Mouse (Mus musculus) neural tube, embryonic 15.5 days (tissue): ENCODE results near the gene 1700016D06Rik. TPM values are rescaled to one million over a fixed set of nuclear protein-coding genes. Genes with fewer than 3 reads are reported as not detected.
"Not testable (repeated sequence)": the region's sequence is repeated elsewhere in the genome, so short reads cannot be mapped to it uniquely, and the experiment has no call there.

Experiments used
- ATAC-seq: fragments of 200-750 bp; cut with Nextera tagmentation; 2 replicates; pipeline ENCODE4 v1.8.0; 2017; ENCODE audit warnings: mild to moderate bottlenecking, moderate TSS enrichment, moderate library complexity; ENCODE audit not compliant: low FRiP score
- H3K27ac ChIP-seq: fragments of 300-500 bp; sonication (generic); replicated peaks from 2 replicates; pipeline ENCODE4 v1.5.1; 2015; ENCODE audit warnings: mild to moderate bottlenecking, inconsistent platforms
- H3K27me3 ChIP-seq: fragments of 300-500 bp; sonication (generic); replicated peaks from 2 replicates; pipeline ENCODE4 v1.6.1; 2015; ENCODE audit warnings: inconsistent platforms
- H3K36me3 ChIP-seq: fragments of 300-500 bp; sonication (generic); 2 replicates; pipeline ENCODE4 v1.6.1; 2015; ENCODE audit warnings: inconsistent platforms
- H3K4me1 ChIP-seq: fragments of 300-500 bp; sonication (generic); 2 replicates; pipeline ENCODE4 v1.6.1; 2015; ENCODE audit warnings: inconsistent platforms
- H3K4me2 ChIP-seq: fragments of 300-500 bp; sonication (generic); 2 replicates; pipeline ENCODE4 v1.6.1; 2015; ENCODE audit warnings: inconsistent platforms, mild to moderate bottlenecking, moderate library complexity
- H3K4me3 ChIP-seq: fragments of 300-500 bp; sonication (generic); replicated peaks from 2 replicates; pipeline ENCODE4 v1.5.1; 2015; ENCODE audit warnings: mild to moderate bottlenecking, inconsistent platforms
- H3K9ac ChIP-seq: fragments of 300-500 bp; sonication (generic); replicated peaks from 2 replicates; pipeline ENCODE4 v1.6.1; 2015; ENCODE audit warnings: mild to moderate bottlenecking, inconsistent platforms
- H3K9me3 ChIP-seq: fragments of 300-500 bp; sonication (generic); replicated peaks from 2 replicates; pipeline ENCODE4 v1.6.1; 2016; ENCODE audit warnings: inconsistent platforms
- WGBS: fragments of 180-500 bp; shearing (Covaris S2); methylation state at CpG from one replicate; pipeline ENCODE4 v1.1.7; 2015; ENCODE audit warnings: mixed read lengths; 5-methylcytosine and 5-hydroxymethylcytosine counted together
- polyA plus RNA-seq: library from polyadenylated mRNA; unstranded; fragments of >200 nt; fragmentation: Nextera tagmentation; extraction: Ambion mirVana; gene quantifications from 2 replicates; pipeline ENCODE4 v1.2.1, GENCODE M21; 2015

The 1700016D06Rik gene
- polyA plus RNA-seq, 1 experiment from 2014 or later = not detected

DNA sequence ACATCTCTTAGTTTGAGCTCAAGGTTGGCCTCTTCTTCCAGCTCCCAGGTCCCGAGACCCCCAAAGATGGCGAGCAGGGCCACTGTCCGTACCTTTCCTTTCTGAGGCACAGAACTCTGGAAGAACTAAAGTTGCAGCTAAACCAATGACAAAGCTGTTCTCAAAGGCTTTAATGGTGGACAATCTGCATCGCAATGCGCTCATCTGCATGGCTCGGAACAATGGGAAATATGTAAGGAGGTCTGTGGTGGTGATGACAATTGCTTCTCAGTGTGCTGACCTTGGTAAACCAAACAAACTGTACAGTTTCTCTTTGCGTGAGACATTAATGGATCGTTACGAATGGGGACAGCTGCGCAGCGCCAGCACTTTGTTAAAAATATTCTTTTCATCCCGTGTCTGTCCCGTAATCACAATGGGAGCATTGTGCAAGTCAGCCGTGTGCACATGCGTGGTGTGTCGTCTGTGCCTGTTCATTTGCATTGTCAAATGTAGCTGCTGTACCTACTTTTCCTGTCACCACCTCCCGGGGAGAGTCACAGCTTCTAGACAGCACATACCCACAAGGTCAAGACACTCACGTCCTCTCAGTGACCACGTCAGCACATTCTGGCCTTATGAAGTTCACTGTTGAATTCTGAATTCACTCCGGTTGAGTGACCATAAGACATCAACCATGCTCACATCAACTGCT, 34.7 kb downstream of the 1700016D06Rik start:
- ATAC-seq, H3K27ac ChIP-seq, H3K4me3 ChIP-seq, H3K4me1 ChIP-seq, H3K36me3 ChIP-seq, H3K9ac ChIP-seq, H3K9me3 ChIP-seq, H3K27me3 ChIP-seq, H3K4me2 ChIP-seq: not testable (repeated sequence)
- WGBS = 64% methylated on average over 20 of the region's 20 CpGs

DNA sequence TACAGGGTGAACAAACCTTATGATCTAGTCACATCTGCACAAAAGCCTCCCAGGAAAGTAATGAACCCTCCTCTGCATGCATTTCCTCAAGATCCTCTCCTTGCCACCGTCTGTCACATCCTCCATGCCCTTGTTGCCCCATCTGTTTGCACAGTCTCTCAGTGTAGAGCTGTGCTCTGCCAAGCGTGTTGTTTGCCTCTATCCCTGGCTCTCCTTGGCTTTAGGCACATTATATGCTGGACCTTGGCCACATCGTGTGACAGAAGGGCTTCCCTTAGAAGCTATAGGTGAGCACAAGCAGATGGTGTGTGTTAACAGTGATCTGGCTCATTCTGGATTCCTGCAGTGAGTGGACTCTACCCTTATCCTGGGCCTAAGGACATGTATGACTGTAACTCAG, 38.9 kb downstream of the 1700016D06Rik start:
- Histone ChIP-seq H3K4me1 (no peaks in the 10 kb centered on the region), H3K9ac (no peak overlapping the region), H3K4me2 (no peak overlapping the region), H3K27me3 (no peaks in the 10 kb centered on the region), H3K4me3 (no peak overlapping the region), H3K36me3 (no peaks in the 10 kb centered on the region), H3K27ac (no peak overlapping the region), H3K9me3 (no peaks in the 10 kb centered on the region)
- no peak for ATAC-seq
- WGBS = 86% methylated on average over 3 of the region's 3 CpGs

DNA sequence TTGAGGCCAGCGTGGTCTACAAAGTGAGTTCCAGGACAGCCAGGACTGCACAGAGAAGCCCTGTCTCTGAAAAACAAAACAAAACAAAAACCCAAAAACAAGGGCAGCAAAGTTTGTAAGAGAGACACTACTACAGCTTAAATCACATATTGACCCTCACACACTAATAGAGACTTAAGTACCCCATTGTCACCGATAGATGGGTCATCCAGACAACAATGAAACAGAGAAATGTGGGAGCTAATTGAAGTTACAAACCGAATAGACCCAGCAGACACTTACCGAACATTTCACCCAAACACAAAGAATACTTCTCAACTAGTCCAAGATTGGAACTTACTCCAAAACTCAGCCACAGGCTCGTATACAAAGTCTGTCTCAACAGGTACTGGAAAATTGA, 50.8 kb downstream of the 1700016D06Rik start:
- Histone ChIP-seq H3K4me3 (no peak overlapping the region), H3K36me3 (no peaks in the 10 kb centered on the region), H3K4me2 (no peak overlapping the region), H3K27ac (no peak overlapping the region), H3K9me3 (no peaks in the 10 kb centered on the region), H3K9ac (no peak overlapping the region), H3K27me3 (no peaks in the 10 kb centered on the region), H3K4me1 (no peaks in the 10 kb centered on the region)
- ATAC-seq = no peak
- 89% methylated on average over 5 of the region's 5 CpGs for WGBS

DNA sequence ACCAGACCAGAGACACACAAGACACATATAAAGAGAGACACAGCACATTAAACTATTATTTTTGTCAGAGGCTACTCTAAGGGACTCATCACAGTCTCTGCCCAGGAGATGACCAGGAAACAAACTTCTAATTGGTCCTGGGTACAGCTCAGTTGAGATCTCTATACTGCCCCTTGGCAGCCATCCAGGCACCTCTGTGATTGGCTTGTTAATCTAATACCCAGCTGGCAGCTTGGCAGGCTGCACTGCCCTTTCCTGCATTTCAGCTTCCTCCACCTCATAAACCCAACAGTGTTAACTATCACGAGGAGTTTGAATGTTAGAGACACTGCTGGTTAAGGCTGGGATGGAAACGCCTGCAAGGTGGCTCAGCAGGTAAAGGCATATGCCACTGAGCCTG, 57.7 kb downstream of the 1700016D06Rik start:
- Histone ChIP-seq H3K27me3 (no peaks in the 10 kb centered on the region), H3K4me3 (no peak overlapping the region), H3K9me3 (no peaks in the 10 kb centered on the region), H3K9ac (no peak overlapping the region), H3K36me3 (peaks cover 14% of the 10 kb centered on the region; the same call in 1 of the 2 replicates), H3K4me2 (no peak overlapping the region), H3K27ac (no peak overlapping the region), H3K4me1 (peaks cover 4% of the 10 kb centered on the region; the same call in 1 of the 2 replicates)
- WGBS = 74% methylated on average over 2 of the region's 2 CpGs
- ATAC-seq = no peak

DNA sequence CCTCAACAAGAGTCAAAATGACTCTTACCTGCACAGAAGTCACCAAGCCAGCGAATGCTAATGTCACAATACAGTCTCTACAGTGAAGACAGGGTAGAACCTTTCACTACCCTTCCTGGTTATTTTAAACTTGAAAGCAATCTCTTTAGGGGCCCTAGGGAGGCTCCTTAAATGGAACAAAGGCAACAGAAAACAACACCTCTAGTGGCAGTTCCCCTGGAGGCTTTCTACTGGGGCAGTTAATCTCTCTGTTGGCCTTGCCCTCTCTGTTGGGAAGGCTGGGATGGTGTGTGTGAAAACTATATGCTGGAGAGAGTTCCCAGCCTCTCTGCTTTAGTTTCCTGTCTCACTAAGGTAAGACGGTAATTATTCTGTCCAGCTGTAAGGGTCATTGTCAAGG, 60.3 kb downstream of the 1700016D06Rik start:
- no peak for ATAC-seq
- Histone ChIP-seq H3K9me3 (no peaks in the 10 kb centered on the region), H3K4me1 (peaks cover 14% of the 10 kb centered on the region), H3K4me2 (no peak overlapping the region), H3K9ac (no peak overlapping the region), H3K27ac (no peak overlapping the region), H3K27me3 (no peaks in the 10 kb centered on the region), H3K4me3 (no peak overlapping the region), H3K36me3 (peaks cover 14% of the 10 kb centered on the region; the same call in 1 of the 2 replicates)
- 66% methylated on average over 2 of the region's 2 CpGs for WGBS

DNA sequence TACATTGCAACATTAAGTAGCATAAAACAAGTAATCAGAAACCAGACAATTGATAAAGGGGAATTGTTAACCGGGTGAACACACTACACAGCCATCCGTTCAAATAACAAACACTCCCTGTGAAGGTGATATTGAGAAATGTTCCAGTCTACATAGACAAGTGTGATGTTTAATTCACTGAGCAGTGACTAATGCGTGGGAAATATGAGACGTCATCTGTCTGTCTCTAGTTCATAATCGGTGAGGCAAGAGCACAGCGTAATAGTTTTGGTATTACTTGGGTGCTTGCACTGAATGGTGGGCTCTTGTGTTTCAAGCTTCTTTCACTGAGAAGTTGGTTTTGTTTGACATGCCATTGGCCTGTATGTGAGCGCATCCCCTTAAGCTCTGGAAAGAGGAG, 63.3 kb downstream of the 1700016D06Rik start:
- H3K4me2 ChIP-seq = no peak overlapping the region
- WGBS = 93% methylated on average over 7 of the region's 7 CpGs
- no peaks in the 10 kb centered on the region for H3K9me3 ChIP-seq
- H3K9ac ChIP-seq = no peak overlapping the region
- H3K36me3 ChIP-seq = peaks cover 14% of the 10 kb centered on the region; the same call in 1 of the 2 replicates
- no peak for ATAC-seq
- H3K27ac ChIP-seq = no peak overlapping the region
- peaks cover 29% of the 10 kb centered on the region for H3K4me1 ChIP-seq
- no peak overlapping the region for H3K4me3 ChIP-seq
- H3K27me3 ChIP-seq = no peaks in the 10 kb centered on the region

DNA sequence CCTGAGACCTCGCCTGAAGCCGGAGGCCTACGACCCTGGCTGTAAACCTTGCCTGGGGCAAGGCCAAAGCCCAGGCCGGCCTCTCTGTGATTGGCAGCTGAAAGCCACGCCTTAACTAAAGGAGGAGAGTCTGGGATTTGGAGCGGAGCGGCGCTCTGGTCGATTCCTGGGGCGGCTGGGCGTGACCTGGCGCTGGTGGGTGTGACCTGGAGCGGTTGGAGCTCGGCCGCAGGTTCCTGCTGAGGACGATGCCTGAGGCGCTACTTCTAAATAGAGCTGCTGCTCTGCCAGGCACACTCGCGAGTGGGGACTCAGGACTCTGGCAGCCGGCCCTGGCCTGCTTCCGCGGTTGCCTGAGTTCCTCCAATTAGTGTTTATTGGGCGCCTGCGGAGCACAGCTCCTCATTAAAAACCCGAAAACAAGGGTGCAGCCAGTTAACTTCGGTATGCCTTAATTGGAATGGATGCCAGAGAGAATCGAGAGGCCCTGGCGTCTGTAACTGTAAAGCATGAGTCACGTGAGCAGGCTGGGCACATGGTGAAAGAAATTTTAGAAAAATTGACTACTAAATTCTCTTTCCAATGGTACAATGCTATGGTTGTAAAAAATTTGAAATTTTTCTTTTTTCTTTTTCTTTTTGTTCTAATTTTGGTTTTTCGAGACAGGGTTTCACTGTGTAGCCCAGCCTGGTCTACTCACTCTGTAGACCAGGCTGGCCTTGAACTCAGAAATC, 64.4 kb downstream of the 1700016D06Rik start:
- WGBS = 4% methylated on average over 30 of the region's 30 CpGs
- Histone ChIP-seq H3K4me1 (peaks cover 32% of the 10 kb centered on the region), H3K4me3 (peak overlapping the region; percentile 79), H3K4me2 (peak overlapping the region; percentile 69), H3K9ac (peak overlapping the region; percentile 93), H3K9me3 (no peaks in the 10 kb centered on the region), H3K36me3 (peaks cover 18% of the 10 kb centered on the region), H3K27ac (peak overlapping the region; percentile 98), H3K27me3 (no peaks in the 10 kb centered on the region)
- peak; percentile 31 for ATAC-seq

DNA sequence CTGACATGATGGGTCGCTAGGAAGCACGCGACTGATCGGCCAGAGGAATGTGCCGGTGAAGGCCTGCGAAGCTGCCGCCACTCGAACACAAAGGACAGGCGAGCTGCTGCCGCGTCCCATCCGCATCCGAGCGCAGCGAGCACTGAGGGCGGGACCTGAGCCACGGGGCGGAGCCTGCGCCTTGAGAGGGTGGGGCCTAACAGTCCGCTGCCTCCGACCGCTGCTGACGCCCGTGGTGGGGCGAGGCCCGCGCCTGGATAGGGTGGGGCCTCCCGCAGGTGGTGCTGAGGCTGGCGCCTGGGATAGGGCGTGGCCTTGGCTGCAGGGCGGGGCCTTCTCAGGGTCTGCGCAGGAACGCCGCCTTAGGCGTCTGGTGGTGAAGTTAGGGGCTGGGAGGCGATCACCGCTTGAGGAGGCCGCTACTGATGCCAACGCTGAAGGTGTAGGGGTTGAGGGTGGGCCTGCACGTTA, 65.2 kb downstream of the 1700016D06Rik start, which contains the start of gene Ankrd10:
Ankrd10 (minus strand) TSS at position 147 of the 471 bp plus-strand sequence.
- peak within 1 kb of the TSS; percentile 79 for H3K4me3 ChIP-seq
- H3K9me3 ChIP-seq = no peaks in the 10 kb centered on the region
- H3K27ac ChIP-seq = peak within 1 kb of the TSS; percentile 98
- H3K4me1 ChIP-seq = peaks cover 33% of the 10 kb centered on the region
- peaks cover 18% of the 10 kb centered on the region for H3K36me3 ChIP-seq
- under 1% methylated on average over 40 of the region's 40 CpGs for WGBS
- peak within 1 kb of the TSS; percentile 69 for H3K4me2 ChIP-seq
- peak; percentile 94 for ATAC-seq
- H3K27me3 ChIP-seq = no peaks in the 10 kb centered on the region
- H3K9ac ChIP-seq = peak within 1 kb of the TSS; percentile 93

DNA sequence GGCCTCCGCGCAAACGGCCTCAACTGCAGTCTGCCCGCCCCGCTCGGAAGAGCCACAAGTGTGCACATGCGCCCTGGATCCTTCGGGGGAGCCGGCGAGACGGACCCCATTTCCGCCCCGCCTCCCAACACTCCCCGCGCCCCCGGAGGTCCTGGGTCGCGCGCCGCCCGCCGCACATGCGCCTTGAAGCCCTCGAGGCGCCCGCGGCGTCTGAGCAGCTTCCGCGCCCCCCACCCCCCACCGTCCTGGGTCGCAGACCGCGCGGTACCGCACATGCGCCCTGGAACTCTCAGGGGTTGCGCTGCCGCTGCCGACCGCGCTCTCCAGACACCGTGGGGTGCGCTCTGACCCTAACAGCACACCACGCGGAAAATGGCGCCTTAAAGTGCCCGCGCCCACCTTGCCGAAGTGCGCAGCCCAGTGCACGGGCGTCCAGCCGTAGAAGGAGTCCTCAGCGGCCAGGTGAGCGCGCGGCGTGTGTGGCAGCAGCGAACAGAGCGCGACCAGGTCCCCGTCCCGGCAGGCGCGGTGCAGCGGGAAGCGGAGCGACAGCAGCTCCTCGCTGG, 65.8 kb downstream of the 1700016D06Rik start:
- peak overlapping the region; percentile 98 for H3K27ac ChIP-seq
- peaks cover 37% of the 10 kb centered on the region for H3K4me1 ChIP-seq
- peak overlapping the region; percentile 93 for H3K9ac ChIP-seq
- H3K4me2 ChIP-seq = peak overlapping the region; percentile 69
- H3K36me3 ChIP-seq = peaks cover 18% of the 10 kb centered on the region
- no peaks in the 10 kb centered on the region for H3K9me3 ChIP-seq
- peak overlapping the region; percentile 79 for H3K4me3 ChIP-seq
- H3K27me3 ChIP-seq = no peaks in the 10 kb centered on the region
- peak; percentile 89 for ATAC-seq
- WGBS = under 1% methylated on average over 70 of the region's 70 CpGs

DNA sequence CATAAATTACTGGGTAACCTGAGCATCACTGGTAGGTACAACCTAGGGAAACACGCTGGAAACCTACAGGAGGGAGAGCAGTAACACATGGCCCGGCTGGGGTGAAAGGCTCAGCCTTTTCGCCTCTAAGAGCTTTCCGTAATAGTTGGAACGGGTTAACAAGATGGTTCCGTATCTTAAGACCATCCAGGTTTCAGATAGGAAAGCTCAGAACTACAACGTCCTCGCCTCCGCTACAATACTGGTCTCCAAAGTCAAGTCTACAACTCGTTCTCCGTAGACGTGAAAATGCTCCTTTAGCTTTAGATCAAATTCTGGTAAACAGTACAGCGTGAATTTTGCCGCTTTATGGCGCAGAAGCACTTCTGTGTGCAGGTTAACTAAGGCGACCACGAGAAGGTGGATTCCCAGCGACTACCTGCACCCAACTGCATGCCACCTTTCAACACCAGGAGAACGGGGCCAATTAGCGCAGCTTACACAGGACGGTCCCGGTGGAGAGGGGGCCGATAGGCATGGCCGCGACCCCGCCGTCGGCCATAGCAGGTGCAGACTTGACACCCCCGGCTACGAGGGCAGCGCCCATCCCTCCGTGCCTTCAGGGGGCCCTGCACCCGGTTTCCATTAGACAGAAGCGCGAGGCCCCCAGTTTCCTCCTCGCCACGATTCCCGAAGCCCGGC, 66.4 kb downstream of the 1700016D06Rik start:
- WGBS = under 1% methylated on average over 39 of the region's 39 CpGs
- Histone ChIP-seq H3K4me2 (peak overlapping the region; percentile 69), H3K4me1 (peaks cover 40% of the 10 kb centered on the region), H3K36me3 (peaks cover 21% of the 10 kb centered on the region), H3K9ac (peak overlapping the region; percentile 93), H3K27me3 (no peaks in the 10 kb centered on the region), H3K27ac (peak overlapping the region; percentile 98), H3K9me3 (no peaks in the 10 kb centered on the region), H3K4me3 (peak overlapping the region; percentile 79)
- ATAC-seq = peak; percentile 21

DNA sequence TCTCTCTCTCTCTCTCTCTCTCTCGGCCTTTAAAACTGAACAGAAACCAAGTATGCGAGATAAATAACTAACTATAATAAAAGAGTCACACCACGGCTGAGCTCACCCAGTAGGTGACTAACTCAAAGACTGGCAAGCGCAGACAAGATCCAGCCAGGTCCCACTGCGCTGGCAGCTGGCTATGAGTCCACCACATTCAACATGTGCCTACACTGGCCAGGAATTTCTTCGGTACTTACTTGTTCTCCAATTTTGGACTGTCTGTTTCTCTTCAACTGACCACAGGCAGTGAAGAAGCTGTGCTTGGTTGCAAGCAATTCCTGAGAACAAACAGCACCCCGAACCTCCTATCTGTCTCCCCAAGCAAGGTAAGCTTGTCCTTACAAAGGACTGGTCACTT, 67.4 kb downstream of the 1700016D06Rik start:
- H3K9ac ChIP-seq = peak overlapping the region; percentile 93; the same call in 1 of the 2 replicates

More for the DNA sequence above, 67.4 kb downstream of the 1700016D06Rik start:
- WGBS = 56% methylated on average over 7 of the region's 7 CpGs
- Histone ChIP-seq H3K36me3 (peaks cover 23% of the 10 kb centered on the region), H3K9me3 (no peaks in the 10 kb centered on the region), H3K4me1 (peaks cover 44% of the 10 kb centered on the region), H3K27ac (no peak overlapping the region), H3K4me2 (peak overlapping the region; percentile 69), H3K4me3 (peak overlapping the region; percentile 79), H3K27me3 (no peaks in the 10 kb centered on the region)
- no peak for ATAC-seq
